ENCODE assay signal across 8 mouse cellular contexts in genomic region chr9:80155277-80155676, GRCm38 (mm10). TPM values are rescaled to one million over a fixed set of nuclear protein-coding genes. Genes with fewer than 3 reads are reported as not detected.
A peak's percentile ranks its signal among the peaks of the same experiment; 100 is the strongest.
DNase-seq lines count a peak whose midpoint lies in the region; ATAC-seq lines count a peak whose summit lies in the region.

No protein-coding gene starts in this region.

- no peaks in the 10 kb centered on the region for H3K27me3 ChIP-seq in forebrain, embryonic 10.5 days (ENCODE audit: poor library complexity, severe bottlenecking)
- no peaks in the 10 kb centered on the region for H3K27me3 ChIP-seq in midbrain, embryonic 12.5 days

- WGBS in forebrain, embryonic 10.5 days, result 70% methylated on average over 5 of the region's 5 CpGs
- WGBS in midbrain, embryonic 12.5 days, result 36% methylated on average over 5 of the region's 5 CpGs

- peaks cover 35% of the 10 kb centered on the region for H3K36me3 ChIP-seq in forebrain, embryonic 10.5 days (replicated peaks)
- peaks cover 14% of the 10 kb centered on the region for H3K36me3 ChIP-seq in midbrain, embryonic 12.5 days

- H3K9ac ChIP-seq in midbrain, embryonic 12.5 days (replicated peaks), result no peak overlapping the region

- no peak overlapping the region for H3K27ac ChIP-seq in forebrain, embryonic 10.5 days
- no peak overlapping the region for H3K27ac ChIP-seq in midbrain, embryonic 12.5 days (replicated peaks)

- no peak overlapping the region for H3K4me2 ChIP-seq in midbrain, embryonic 12.5 days (replicated peaks)

- ATAC-seq in midbrain, embryonic 12.5 days (ENCODE audit: low FRiP score, low read depth), result peak; percentile 90

- H3K9me3 ChIP-seq in forebrain, embryonic 10.5 days, result no peaks in the 10 kb centered on the region
- H3K9me3 ChIP-seq in midbrain, embryonic 12.5 days, result no peaks in the 10 kb centered on the region

- DNase-seq in adrenal gland, adult 2 months, result peak; percentile 48
- no peak for DNase-seq in adrenal gland, adult 18-20 months (ENCODE audit: low spot score in 2 of 2)
- DNase-seq in forebrain, embryonic 10.5 days (ENCODE audit: extremely low spot score, low spot score), result peak; percentile 31
- peak; percentile 17 to 38 for DNase-seq in heart, postnatal 36 days
- peak; percentile 66 to 73 for DNase-seq in layer of hippocampus, adult 8-10 months (ENCODE audit: low spot score in 2 of 2)
- DNase-seq in urinary bladder, postnatal 10 days (ENCODE audit: low spot score), result no peak
- DNase-seq in spleen, postnatal 36 days (ENCODE audit: low spot score in 2 of 2), result no peak

- no peak overlapping the region for H3K4me3 ChIP-seq in forebrain, embryonic 10.5 days
- no peak overlapping the region for H3K4me3 ChIP-seq in midbrain, embryonic 12.5 days

- peaks cover 6% of the 10 kb centered on the region for H3K4me1 ChIP-seq in forebrain, embryonic 10.5 days
- H3K4me1 ChIP-seq in midbrain, embryonic 12.5 days, result no peaks in the 10 kb centered on the region

- intact Hi-C loops in heart, postnatal 36 days (cut with DNase I), result no loop called here

RNA-seq across cellular contexts. Expression of gene Myo6, which starts 9.6 kb away (rescaled TPM):
- 10 to 100 TPM; 28.6 to 32.9 TPM for total RNA-seq in adrenal gland, adult 2 months (2021)
- polyA plus RNA-seq in adrenal gland, adult 2 months (2012; rRNA removed), result 8.6 and 8.9 TPM in 2 replicates
- total RNA-seq in adrenal gland, adult 18-20 months (2021), result 10 to 100 TPM; 26.1 to 30.2 TPM
- polyA plus RNA-seq in forebrain, embryonic 10.5 days (2016; fragmentation: Nextera tagmentation; extraction: Ambion mirVana), result 7.2 and 7.7 TPM in 2 replicates
- 10 to 100 TPM; 12.3 to 14.2 TPM for total RNA-seq in heart, postnatal 36 days (2021)
- total RNA-seq in layer of hippocampus, adult 8-10 months (2022), result 100 to 1,000 TPM in 2 of 4 experiments, 10 to 100 TPM in 2; 84.7 to 105 (median 97.0) TPM
- 11.8 and 15.1 TPM in 2 replicates for polyA plus RNA-seq in midbrain, embryonic 12.5 days (2016; fragmentation: Nextera tagmentation; extraction: Ambion mirVana)

Comparison
In these comparisons a context has a peak if more than half of its experiments do, and no peak if none do; other contexts are left out.
1. DNase-seq: peak in adrenal gland, adult 2 months (single experiment), forebrain, embryonic 10.5 days (single experiment), heart, postnatal 36 days (2 of 2) and layer of hippocampus, adult 8-10 months (2 of 2); none in adrenal gland, adult 18-20 months (0 of 2), urinary bladder, postnatal 10 days (single experiment) and spleen, postnatal 36 days (0 of 2).